Mouse (Mus musculus) CH12.LX (cell line): Measurements from ENCODE around the gene Kcnk15.

Experiments
- HCFC1 ChIP-seq: IDR thresholded peaks from 2 replicates; pipeline ENCODE4 v1.6.1; 2012; ENCODE audit warnings: low read depth, mild to moderate bottlenecking, inconsistent platforms, low read length, improper control_type of control experiment
- IRF4 ChIP-seq: IDR thresholded peaks from 2 replicates; pipeline ENCODE4 v1.6.1; 2014; ENCODE audit warnings: low read depth, mild to moderate bottlenecking, inconsistent platforms, low read length, improper control_type of control experiment
- NRF1 ChIP-seq: IDR thresholded peaks from 2 replicates; pipeline ENCODE4 v1.6.1; 2014; ENCODE audit warnings: low read depth, mild to moderate bottlenecking, inconsistent platforms, low read length, improper control_type of control experiment, moderate library complexity
- TCF12 ChIP-seq: IDR thresholded peaks from 2 replicates; pipeline ENCODE4 v1.6.1; 2014; ENCODE audit warnings: low read depth, mild to moderate bottlenecking, inconsistent platforms, low read length, improper control_type of control experiment
- UBTF ChIP-seq: IDR thresholded peaks from 2 replicates; pipeline ENCODE4 v1.6.1; 2012; ENCODE audit warnings: low read depth, mild to moderate bottlenecking, inconsistent platforms, low read length, improper control_type of control experiment, moderate library complexity

DNA sequence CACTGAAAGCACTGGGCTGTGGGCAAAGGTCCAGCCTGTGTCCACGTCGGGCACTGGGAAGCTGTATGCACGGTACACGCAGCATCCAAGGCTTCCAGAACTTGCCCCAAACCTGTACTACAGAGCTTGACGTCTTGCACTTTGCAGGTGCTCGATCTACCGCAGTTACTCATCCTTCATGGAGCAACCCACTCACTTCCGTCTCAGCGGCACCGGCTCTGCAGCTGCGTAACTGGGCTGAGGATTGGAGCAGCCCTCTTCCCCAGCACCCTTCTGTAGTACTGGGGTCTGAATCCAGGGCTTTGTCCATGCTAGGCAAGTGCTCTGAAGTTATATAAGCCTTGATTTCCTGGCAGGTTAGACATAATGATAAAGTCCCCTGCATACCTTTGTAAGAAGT lies 37.8 kb downstream of the Kcnk15 start:
- TF ChIP-seq TCF12 (no peak), HCFC1 (no peak), IRF4 (no peak), NRF1 (no peak), UBTF (no peak)
